Mouse (Mus musculus) hindbrain, postnatal 0 days (tissue): Measurements from ENCODE around the gene Man2a1. TPM values are rescaled to one million over a fixed set of nuclear protein-coding genes. Genes with fewer than 3 reads are reported as not detected.

Source experiments
- ATAC-seq: fragments of 200-750 bp; cut with Nextera tagmentation; 2 replicates; pipeline ENCODE4 v1.8.0; 2017; ENCODE audit warnings: mild to moderate bottlenecking, moderate TSS enrichment, moderate library complexity
- DNase-seq: peaks from one replicate; pipeline ENCODE4 v3.0.0-alpha.2; 2015; ENCODE audit warnings: low spot score
- H3K27ac ChIP-seq: fragments of 300-500 bp; sonication (generic); 2 replicates; pipeline ENCODE4 v1.5.1; 2014; ENCODE audit warnings: mild to moderate bottlenecking
- H3K27me3 ChIP-seq: fragments of 300-500 bp; sonication (generic); 2 replicates; pipeline ENCODE4 v1.6.1; 2014; ENCODE audit warnings: low read length, mixed read lengths; ENCODE audit not compliant: insufficient read depth
- H3K36me3 ChIP-seq: fragments of 300-500 bp; sonication (generic); 2 replicates; pipeline ENCODE4 v1.6.1; 2014; ENCODE audit warnings: low read length, mixed read lengths; ENCODE audit not compliant: insufficient read depth
- H3K4me1 ChIP-seq: fragments of 300-500 bp; sonication (generic); 2 replicates; pipeline ENCODE4 v1.6.1; 2014; ENCODE audit warnings: antibody characterized with exemption, low read length, mixed read lengths; ENCODE audit not compliant: insufficient read depth
- H3K4me2 ChIP-seq: fragments of 300-500 bp; sonication (generic); 2 replicates; pipeline ENCODE4 v1.6.1; 2014; ENCODE audit warnings: low read depth, mild to moderate bottlenecking, low read length, moderate library complexity, mixed read lengths
- H3K4me3 ChIP-seq: fragments of 300-500 bp; sonication (generic); 2 replicates; pipeline ENCODE4 v1.5.1; 2014; ENCODE audit warnings: low read length
- H3K9ac ChIP-seq: fragments of 300-500 bp; sonication (generic); replicated peaks from 2 replicates; pipeline ENCODE4 v1.6.1; 2014; ENCODE audit warnings: mild to moderate bottlenecking, low read length, moderate library complexity, mixed read lengths
- H3K9me3 ChIP-seq: fragments of 300-500 bp; sonication (generic); 2 replicates; pipeline ENCODE4 v1.6.1; 2016; ENCODE audit warnings: low read length, mixed read lengths
- CTCF ChIP-seq: IDR thresholded peaks from 2 replicates; pipeline ENCODE4 v1.5.1; 2016; ENCODE audit warnings: antibody characterized with exemption, control low read depth, low read depth
- WGBS: fragments of 180-500 bp; shearing (Covaris S2); extraction: QIAGEN DNeasy Blood & Tissue Kit; methylation state at CpG from one replicate; pipeline ENCODE4 v1.1.7; 2014; 5-methylcytosine and 5-hydroxymethylcytosine counted together
- polyA plus RNA-seq: library from polyadenylated mRNA; unstranded; fragments of >200 nt; fragmentation: Nextera tagmentation; extraction: Ambion mirVana; gene quantifications from 2 replicates; pipeline ENCODE4 v1.2.1, GENCODE M21; 2015
- total RNA-seq: library from RNA; depleted of rRNA; stranded (reverse); fragments of >200 nt; gene quantifications from 2 replicates; pipeline ENCODE4 v1.2.3, GENCODE M21; 2014

Man2a1 gene
- total and polyA plus RNA-seq, 2 experiments from 2014 or later: 3.3 to 15.8 TPM

DNA sequence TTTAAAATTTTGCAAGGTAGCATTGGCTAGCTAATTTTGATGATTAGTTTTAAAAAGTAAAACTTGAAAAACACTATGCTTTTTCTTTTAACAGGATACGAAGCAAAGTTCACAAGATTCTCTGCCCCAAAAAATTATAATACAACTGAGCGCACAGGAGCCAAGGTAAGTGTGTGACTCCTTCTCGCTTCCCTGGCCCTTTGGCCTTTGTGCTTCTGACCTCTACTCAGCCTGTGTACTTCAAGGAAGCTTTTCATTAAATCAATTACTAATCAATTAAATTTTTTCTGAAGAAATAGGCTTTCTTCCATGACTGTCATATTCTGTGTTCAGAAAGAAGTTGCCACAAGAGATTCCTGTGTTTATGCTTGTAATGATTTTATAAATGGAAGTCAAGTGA, 80.9 kb downstream of the Man2a1 start:
- ATAC-seq: no peak
- H3K36me3 ChIP-seq: no peaks in the 10 kb centered on the region
- H3K27ac ChIP-seq: no peak overlapping the region
- H3K4me2 ChIP-seq: no peak overlapping the region
- no peaks in the 10 kb centered on the region for H3K9me3 ChIP-seq
- no peak overlapping the region for H3K9ac ChIP-seq
- no peaks in the 10 kb centered on the region for H3K4me1 ChIP-seq
- no peak for DNase-seq
- no peaks in the 10 kb centered on the region for H3K27me3 ChIP-seq
- H3K4me3 ChIP-seq: no peak overlapping the region
- TF ChIP-seq CTCF: no peak
- WGBS: 91% methylated on average over 3 of the region's 3 CpGs

DNA sequence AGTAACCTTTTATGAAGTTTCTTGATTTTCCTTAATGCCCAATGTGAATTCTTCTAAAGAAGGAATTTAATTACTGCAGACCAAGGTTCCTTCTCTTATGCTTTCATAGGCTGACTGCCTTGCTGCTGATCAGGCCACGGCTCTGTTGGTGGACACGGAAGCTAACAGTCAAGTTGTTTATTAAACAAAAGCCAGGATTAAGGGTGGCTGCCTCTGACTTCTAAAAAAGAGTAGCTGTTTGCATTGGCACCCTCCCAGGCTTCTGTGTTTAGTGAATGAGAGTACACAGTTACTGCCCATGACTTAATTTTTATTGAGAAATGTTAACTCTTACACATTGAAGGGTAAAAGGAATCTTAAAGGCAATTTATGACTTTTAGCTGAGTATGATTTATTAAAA, 81.4 kb downstream of the Man2a1 start:
- H3K4me2 ChIP-seq: no peak overlapping the region
- H3K4me1 ChIP-seq: no peaks in the 10 kb centered on the region
- no peaks in the 10 kb centered on the region for H3K27me3 ChIP-seq
- ATAC-seq: no peak
- H3K9ac ChIP-seq: no peak overlapping the region
- no peaks in the 10 kb centered on the region for H3K9me3 ChIP-seq
- peak; percentile 5 for DNase-seq
- H3K27ac ChIP-seq: no peak overlapping the region
- TF ChIP-seq CTCF: no peak
- 41% methylated on average over 2 of the region's 2 CpGs for whole genome bisulfite sequencing
- no peaks in the 10 kb centered on the region for H3K36me3 ChIP-seq
- H3K4me3 ChIP-seq: no peak overlapping the region

DNA sequence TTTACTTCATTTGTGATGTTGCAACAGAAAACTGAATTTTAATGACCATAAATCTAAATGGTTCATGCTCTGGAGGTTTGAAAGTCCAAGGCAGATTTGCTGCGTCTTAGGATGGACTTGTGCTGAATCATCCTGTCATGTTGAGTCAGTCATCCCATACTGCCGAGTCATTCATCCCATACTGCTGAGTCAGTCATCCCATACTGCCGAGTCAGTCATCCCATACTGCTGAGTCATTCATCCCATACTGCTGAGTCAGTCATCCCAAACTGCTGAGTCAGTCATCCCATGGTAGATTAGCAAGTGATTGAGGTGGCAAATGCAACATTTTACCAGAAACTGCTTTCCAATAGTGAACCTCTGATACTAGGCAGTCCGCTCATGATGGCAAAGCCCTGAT, 83.6 kb downstream of the Man2a1 start:
- H3K4me2 ChIP-seq: no peak overlapping the region
- H3K4me3 ChIP-seq: no peak overlapping the region
- no peaks in the 10 kb centered on the region for H3K9me3 ChIP-seq
- no peaks in the 10 kb centered on the region for H3K27me3 ChIP-seq
- no peak overlapping the region for H3K27ac ChIP-seq
- H3K36me3 ChIP-seq: no peaks in the 10 kb centered on the region
- no peak overlapping the region for H3K9ac ChIP-seq
- no peak for TF ChIP-seq CTCF
- ATAC-seq (no peak), DNase-seq (no peak)
- WGBS: 94% methylated on average over 4 of the region's 4 CpGs
- no peaks in the 10 kb centered on the region for H3K4me1 ChIP-seq

DNA sequence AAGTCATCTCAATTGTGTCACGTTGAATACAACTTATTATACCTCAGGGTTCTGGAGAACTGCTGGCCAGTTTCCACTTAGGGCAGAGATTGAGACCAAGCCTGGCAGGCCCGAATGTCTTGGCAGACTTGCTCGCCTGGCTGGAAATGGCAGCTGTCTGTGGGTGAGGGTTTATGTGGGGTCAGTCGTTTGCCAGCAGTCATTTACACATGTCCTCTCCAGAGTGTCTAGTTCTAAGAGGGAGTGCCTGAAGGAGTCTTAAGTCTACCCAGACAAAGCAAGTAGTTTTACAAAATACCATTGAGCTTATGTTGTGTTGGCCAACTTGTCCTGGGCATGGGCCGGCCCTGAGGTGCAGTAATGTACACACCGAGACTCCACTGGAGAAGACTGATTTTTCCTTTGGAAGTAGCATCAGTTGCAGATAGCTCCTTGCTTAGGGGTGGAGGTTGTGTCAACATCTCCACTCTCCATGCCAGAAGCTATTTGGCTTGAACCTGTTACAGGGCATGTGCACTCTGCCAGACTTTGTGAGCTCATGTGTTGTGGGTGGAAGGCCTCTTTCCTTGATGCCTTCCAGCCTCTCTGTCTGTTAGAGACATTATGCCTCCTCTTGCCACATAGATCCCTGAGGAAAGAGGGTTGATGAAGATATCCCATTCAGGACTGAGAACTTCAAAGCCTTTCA, 84.8 kb downstream of the Man2a1 start:
- 59% methylated on average over 6 of the region's 6 CpGs for WGBS
- Histone ChIP-seq H3K27me3 (no peaks in the 10 kb centered on the region), H3K9me3 (no peaks in the 10 kb centered on the region), H3K9ac (no peak overlapping the region), H3K36me3 (no peaks in the 10 kb centered on the region), H3K4me3 (no peak overlapping the region), H3K4me1 (no peaks in the 10 kb centered on the region), H3K4me2 (no peak overlapping the region), H3K27ac (peak overlapping the region; percentile 15; the same call in 1 of the 2 replicates)
- no peak for TF ChIP-seq CTCF
- ATAC-seq: peak; percentile 79
- DNase-seq: peak; percentile 70

DNA sequence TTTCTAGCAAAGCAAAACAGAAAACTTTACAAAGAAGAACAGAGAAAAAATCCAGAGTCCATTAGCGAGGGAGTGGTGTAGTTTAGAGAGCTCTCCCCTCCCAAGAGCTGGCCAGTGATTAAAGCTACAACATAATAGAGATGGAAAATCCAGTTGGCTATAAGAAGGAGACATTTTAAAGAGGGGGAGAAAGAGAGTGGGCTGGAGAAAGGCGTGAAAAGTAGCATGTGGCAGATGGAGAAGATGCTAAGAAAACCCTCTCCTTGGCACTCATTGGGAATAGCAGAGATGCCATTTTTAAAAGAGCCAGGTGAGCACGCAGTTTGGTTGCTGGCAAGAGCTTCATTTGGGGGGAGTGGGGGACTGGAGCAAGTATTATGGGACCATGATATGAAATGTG, 89.1 kb downstream of the Man2a1 start:
- no peaks in the 10 kb centered on the region for H3K4me1 ChIP-seq
- H3K4me3 ChIP-seq: no peak overlapping the region
- 91% methylated on average over 3 of the region's 3 CpGs for WGBS
- H3K27me3 ChIP-seq: no peaks in the 10 kb centered on the region
- H3K9ac ChIP-seq: no peak overlapping the region
- no peak for TF ChIP-seq CTCF
- 0 out of 2 replicates have a peak, but pooled peaks cover 3% of the 10 kb centered on the region for H3K9me3 ChIP-seq
- ATAC-seq: no peak
- DNase-seq: no peak
- peaks cover 5% of the 10 kb centered on the region; the same call in 1 of the 2 replicates for H3K36me3 ChIP-seq
- H3K27ac ChIP-seq: no peak overlapping the region
- H3K4me2 ChIP-seq: no peak overlapping the region

DNA sequence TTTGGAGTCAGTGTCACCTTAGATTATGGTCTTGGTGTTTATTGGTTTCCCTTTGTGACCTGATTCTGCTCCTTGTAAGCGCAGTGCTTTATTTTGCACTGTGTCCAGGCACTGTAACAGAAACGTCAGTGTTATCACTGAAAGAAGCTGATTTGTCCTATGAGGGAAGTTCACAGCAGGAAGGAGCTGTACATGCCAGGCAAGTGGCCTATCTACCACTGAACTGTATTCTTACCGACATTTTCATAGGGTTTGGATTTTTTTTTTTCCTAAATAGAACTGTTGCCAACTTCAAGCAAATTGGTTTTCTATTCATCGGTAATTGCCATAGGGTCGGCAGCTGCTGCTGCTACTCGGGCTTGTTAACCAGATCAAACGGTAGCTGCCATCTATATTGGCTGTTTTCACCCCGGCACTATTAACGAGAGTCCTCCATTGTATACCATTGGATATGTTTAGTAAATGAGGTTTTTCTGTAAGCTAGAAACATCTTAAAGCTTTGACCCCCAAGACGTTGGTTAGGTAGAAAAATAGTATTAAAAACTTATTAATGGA, 96.8 kb downstream of the Man2a1 start:
- Histone ChIP-seq H3K9ac (no peak overlapping the region), H3K4me2 (no peak overlapping the region), H3K9me3 (no peaks in the 10 kb centered on the region), H3K4me1 (no peaks in the 10 kb centered on the region), H3K36me3 (peaks cover 6% of the 10 kb centered on the region; the same call in 1 of the 2 replicates), H3K27me3 (no peaks in the 10 kb centered on the region), H3K4me3 (no peak overlapping the region), H3K27ac (no peak overlapping the region)
- no peak for DNase-seq
- ATAC-seq: no peak
- no peak for TF ChIP-seq CTCF
- WGBS: 47% methylated on average over 10 of the region's 10 CpGs

DNA sequence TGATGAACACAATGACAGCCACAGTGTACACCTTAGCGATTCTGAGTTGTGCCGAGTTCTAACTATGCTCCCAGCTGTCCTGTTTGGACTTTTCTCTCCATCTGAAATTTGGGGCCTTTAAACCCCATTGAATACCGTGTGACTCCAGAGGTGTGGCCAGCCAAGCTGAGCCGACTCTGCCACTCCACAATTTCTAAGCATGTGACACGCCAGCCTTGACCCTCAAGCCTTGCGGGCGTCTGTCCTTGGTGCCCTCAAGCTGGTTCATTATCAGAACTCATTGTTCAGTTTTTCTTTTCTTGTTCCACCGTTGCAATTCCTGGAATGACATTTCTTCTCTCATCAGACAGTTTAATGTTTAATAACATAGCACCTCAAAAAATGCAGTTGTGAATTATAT, 98.0 kb downstream of the Man2a1 start:
- ATAC-seq (no peak), DNase-seq (no peak)
- Histone ChIP-seq H3K4me3 (no peak overlapping the region), H3K27ac (no peak overlapping the region), H3K4me2 (no peak overlapping the region), H3K27me3 (no peaks in the 10 kb centered on the region), H3K4me1 (no peaks in the 10 kb centered on the region), H3K9me3 (no peaks in the 10 kb centered on the region), H3K36me3 (peaks cover 6% of the 10 kb centered on the region; the same call in 1 of the 2 replicates), H3K9ac (no peak overlapping the region)
- no peak for TF ChIP-seq CTCF
- WGBS: 86% methylated on average over 8 of the region's 8 CpGs
